Mouse (Mus musculus): Measurements from ENCODE around the gene Edil3.

Edil3 gene

DNA sequence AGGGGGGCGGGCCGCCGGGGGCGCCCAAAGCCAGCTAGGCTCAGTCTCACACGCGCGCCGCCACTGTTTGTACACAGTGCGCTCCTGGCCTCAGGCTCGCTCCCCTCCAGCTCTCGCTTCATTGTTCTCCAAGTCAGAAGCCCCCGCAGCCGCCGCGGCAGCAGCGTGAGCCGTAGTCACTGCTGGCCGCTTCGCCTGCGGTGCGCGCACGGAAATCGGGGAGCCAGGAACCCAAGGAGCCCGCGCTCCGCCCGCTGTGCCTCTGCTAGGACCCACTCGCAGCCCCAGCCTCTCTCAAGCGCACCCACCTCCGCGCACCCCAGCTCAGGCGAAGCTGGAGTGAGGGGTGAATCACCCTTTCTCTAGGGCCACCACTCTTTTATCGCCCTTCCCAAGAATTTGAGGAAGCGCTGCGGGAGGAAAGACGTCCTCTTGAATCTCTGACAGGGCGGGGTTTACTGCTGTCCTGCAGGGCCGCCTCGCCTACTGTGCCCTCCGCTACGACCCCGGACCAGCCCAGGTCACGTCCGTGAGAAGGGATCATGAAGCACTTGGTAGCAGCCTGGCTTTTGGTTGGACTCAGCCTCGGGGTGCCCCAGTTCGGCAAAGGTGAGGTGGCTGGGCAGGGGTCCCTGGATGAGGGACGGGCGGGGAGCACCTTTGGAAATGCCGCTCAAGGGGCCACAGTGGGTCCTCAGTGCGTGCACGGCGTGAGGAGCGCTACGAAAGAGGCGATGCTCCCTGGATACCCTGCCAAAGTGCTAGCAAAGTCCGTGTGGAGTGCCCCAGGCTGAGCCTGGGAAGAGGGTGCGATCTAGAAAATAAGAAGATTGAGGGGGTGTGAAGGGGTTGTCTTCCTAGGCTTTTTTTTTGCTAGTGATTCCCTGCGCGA lies at the start of gene Edil3:
TSS of gene Edil3 (plus strand) at position 33 of the 892 bp plus-strand sequence.
- DNase-seq (ENCODE audit: low spot score in 2 of 2) = no peak

DNA sequence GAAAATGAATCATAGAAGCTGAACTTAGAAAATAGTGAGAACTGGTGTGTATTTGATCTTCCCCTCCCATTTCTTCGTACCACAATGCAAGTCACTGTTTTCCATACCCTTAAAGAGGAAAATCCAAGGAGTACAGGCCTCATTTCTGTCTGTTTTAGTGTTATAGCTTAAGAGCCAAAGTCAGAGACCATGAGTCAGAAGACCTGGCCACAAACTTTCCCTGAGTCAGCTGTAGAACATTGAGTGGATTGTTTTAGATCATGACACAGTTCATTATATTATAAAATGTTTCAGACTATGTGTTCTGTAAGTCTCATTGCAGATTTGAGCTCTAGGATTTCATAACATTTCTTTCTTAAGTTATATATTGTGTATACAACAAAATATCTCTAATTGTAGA lies 22.1 kb upstream of the Edil3 start:
- DNase-seq (ENCODE audit: low spot score in 2 of 2) = no peak

DNA sequence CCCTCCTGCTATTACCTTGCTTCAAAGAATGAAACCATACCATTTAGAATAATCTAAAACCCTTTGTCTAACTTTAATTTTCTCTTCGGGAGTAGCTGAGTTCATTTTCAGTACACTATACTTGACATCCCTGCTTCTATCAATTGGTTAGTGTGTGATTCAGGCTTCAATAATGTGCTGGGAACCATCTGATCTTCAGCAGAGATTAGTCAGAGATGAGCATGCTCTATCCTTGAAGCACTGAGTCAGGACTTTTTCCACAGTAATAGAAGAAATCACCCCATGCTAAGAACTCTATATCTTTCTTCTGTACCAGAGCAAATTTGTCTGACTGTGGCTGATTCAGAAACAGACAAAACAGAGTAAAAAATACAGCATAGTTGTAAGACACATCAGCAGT lies 20.3 kb upstream of the Edil3 start:
- no peak for DNase-seq (ENCODE audit: low spot score in 2 of 2)

DNA sequence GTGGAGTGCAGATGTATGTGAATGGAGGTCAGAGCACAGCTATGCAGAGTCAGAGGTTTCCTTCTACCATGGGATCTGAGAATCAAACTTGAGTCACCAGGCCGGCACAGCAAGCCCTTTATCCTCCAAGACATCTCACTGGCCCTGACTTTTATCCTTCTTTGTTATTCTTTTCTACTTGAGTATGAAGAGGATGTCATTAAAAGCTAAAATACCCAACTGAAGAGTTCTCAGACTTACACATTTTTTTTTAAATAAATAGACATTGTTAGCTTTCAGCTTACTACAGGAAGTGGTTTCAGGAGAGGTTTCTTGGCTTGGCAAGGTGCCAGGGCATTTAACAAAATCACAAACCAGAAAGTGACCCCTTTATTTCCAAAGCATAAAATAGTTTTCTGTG lies 15.4 kb upstream of the Edil3 start:
- no peak for DNase-seq (ENCODE audit: low spot score in 2 of 2)

DNA sequence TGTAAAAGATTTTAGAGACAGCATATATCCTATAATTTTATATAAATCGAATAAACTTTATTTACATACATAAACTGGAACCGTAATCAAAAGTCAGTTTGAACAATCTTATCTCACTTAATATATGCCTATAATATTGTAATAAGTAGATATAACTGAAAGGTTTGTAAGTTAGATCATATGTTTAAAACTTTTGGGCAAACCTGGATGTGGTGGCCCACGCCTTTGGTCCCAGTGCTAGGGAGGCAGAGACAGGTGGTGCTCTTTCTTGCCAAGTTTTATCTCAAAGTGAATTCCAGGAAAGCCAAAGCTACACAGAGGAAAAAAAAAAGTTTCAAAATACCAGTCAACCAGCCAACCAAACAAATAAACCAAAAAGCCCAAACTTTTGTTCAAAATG lies 15.0 kb upstream of the Edil3 start:
- DNase-seq (ENCODE audit: low spot score in 2 of 2) = no peak

DNA sequence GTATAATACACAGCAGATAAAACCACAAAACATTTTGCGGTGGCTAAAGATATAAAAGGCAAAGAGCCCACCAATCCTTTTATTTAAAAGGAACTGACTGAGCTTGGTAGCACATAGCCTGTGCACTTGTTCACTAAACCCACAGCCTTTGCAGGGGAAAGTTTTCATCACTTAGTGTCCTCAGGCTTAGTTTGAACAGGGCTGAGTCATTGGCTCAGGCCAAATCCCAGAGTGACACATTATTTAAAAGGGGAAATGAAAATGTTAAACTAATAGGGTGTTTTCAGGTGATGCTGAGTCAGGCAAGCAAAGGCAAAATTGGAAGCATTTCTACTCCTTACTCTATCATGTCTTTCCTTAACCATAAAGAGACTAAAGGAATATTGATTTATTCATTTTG lies 11.2 kb upstream of the Edil3 start:
- no peak for DNase-seq (ENCODE audit: low spot score in 2 of 2)

DNA sequence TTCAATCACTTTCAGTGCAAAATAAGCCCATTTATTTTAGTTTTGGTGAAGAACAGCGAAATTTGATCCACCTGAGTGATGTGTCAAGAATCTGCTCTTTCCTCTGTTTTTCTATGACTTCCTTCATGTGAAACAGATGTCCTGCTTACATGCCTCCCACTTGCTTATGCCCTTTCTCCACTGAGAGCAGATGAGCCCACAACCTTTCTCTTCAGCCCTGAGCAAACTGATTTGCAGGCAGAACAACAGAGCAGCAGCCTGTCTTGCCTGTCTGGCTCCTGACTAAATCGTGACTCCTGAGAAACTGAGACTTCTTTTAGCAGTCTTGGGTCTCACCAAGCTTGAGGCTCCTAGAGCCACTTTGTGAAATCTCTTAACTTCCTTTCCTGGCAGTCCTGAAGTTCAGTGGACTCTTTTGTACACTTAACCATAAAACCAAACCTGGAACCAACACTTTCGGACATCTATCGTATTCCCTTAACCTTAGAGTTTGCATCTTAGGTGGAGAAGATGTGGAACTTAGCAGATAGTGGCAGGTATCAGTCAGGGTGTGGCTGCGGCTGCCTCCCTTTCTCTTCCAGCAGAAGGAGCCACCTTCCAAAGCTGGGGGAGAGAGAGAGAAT lies 475 bp upstream of the Edil3 start:
- DNase-seq (ENCODE audit: low spot score in 2 of 2) = no peak

DNA sequence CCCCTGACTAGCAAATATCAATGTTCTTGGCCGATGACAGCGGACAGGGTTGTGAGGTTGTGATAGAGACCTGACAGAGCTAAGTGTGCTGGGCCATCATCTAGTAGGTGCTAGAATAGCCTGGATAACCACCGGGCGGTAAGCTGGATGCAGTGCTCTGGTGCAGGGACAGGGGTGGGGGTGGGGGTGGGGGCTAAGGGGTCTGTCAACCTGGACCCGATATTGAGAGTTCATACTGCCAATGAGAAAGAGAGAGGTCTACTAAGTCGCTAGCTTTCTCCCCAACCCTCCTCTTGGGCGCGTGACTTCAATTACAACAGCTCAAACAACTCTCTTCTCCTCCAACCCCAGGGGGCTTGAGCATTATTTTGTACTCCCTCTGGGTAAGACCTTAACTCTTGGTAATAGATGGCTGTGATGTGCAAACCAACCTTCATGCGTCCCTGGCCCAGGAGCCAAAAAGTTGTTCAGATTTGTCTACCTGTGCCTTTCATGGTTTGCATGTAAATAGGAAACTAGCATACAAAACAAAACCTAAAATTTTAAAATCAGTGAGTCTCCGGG lies 1.1 kb downstream of the Edil3 start:
- no peak for DNase-seq (ENCODE audit: low spot score in 2 of 2)

DNA sequence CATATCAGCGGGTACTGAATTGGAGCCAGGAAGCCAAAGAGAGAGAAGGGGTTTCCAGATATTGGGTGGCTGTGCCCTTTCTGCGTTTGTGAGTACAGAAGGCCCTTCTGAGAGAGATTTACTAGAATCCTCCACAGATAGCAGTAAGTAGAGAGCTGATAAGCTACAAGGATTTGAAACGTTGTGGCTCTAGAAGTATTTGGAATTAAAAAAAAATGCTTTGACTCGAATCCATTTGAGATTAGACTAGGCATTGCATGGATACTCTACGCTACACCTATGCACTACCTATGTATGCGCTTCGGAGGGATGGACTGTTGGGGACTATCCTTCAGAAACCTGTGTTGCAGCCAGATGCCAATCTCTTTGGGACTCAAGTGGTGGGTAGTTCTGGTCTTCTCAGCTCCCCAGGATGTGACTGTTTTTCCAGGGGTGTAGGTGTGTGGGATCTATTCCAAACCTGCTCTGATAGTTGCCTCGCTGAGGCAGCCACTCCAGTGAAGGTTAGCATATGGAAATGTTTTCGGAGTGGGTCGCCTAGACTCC lies 1.8 kb downstream of the Edil3 start:
- DNase-seq (ENCODE audit: low spot score in 2 of 2) = no peak

DNA sequence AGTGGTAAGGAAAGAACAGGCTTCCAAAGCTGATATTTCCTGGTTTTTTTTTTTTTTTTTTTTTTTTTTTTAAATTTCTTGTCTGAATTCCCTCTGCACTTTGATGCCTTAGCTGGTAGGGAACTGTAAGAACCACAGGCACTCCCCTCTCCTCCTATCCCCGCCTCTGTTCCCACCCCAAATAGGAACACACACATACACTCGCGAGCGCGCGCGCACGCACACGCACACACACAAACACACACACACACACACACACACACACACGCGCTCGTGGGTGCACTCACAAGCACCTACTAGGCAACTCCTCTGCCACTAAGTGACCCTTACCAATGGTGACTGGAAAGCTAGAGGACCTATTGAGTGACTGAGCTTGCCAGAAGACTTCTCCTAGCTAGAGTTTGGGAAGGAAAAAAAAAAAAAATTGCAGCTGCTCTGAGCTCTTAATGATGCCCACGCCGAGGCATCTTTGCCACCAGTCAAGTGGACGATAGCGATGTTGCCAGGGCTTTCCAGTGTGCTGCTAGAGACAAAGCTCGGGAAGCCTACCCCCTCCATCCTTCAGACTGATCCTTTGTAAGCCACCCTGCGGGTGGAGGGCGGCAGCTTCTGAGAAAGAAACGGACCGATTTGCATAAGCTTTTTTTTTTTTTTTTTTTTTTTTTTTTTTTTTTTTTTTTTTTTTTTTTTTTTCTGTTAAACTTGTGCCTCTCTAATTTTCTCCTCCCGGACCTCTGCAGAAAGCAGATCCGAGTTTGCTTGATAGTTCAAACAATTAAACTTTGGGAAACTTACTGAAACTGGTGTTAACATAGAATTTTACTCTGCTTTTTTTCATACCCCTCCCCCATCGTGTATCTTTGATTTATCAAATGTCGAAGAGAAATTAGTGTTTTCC lies 2.5 kb downstream of the Edil3 start:
- no peak for DNase-seq (ENCODE audit: low spot score in 2 of 2)

DNA sequence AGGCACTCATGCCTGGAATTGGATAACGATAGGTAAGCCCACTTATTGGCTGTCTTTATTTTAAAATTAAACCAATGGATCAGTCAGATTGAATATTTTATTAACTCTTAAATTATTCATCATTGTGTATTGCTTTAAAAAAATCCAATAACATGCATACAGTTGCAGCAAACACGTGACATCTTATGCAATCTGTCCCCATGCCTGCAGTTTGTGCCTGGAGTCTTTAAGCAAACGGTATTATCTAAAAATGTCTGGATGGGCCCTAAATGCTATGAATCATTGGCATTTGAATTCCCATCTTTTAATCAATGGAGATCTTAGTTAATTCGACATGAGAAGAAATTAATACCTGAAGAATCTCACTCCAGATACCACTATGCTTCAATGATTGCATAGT lies 3.2 kb downstream of the Edil3 start:
- no peak for DNase-seq (ENCODE audit: low spot score in 2 of 2)

DNA sequence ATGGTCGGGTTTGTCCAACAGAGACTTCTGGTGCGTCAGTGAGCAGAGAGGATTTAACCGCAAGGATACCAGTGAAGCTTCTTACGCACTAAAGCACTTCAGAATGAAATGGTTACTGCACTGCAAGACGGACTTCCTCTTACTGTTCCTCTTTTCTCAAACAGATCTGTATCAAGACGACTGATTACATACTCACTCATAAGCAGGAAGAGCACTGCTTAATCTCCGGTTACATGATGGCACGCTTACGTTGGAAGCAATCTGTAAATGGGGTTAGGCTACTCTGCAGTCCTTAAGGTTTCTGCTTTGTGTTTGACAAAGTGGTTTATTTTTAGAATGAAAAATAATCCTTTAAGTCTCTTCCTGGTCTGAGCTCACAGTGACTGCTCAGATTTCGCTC lies 7.1 kb downstream of the Edil3 start:
- DNase-seq (ENCODE audit: low spot score in 2 of 2) = no peak

DNA sequence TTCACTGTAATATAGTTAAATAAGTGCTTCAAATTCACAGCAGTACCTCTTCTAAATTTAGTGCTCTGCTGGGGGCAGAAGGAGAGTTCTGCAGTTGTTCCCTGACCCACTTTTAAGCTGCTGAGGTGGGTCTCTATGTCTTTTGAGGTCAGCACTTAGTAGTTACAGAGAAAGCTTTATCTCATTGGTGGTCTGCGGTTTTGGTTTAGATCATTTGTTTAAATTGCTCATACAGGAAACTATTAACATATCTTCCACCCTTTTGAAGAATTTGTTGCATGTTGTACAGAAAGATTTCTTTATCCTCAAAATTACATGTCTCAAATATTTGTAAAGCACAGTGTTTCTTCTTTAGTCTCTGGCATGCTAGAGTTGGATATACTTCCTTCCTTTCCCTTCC lies 12.5 kb downstream of the Edil3 start:
- DNase-seq (ENCODE audit: low spot score in 2 of 2) = no peak

DNA sequence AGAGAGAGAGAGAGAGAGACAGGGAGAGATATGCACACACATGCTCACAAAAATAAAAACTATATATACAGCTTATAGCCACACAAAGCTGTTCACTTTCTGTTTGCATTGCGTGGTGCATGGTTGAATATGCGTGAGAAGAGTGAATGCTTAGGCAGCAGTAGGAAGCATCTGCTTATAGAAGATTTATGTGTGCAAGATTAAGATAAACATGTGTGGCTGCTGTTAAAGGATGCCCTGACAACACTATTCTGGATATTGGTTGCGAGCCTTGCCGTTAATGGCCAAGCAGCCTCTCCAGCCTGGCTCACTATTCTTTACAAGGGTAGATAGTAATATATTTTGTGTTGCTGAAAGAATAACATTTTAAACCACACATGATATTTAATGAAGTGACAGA lies 28.5 kb downstream of the Edil3 start:
- DNase-seq (ENCODE audit: low spot score in 2 of 2) = no peak

DNA sequence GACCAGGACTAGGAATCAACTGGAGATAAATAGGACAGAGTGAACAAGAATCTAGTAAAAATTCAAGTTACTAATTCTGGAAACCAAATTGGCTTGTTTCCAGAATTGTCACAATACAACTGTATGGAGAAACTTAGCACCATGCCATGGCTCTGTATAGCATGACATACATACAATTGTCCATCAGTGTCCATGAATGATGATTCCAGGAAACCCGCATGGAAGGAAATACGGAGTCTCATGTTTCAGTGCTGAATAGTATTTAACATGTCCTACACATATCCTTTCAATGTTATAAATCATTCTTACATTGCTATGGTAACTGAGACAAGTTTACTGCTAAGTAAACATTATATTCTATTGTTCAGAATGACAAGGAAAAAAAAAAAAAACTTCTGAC lies 58.7 kb downstream of the Edil3 start:
- DNase-seq (ENCODE audit: low spot score in 2 of 2) = no peak

DNA sequence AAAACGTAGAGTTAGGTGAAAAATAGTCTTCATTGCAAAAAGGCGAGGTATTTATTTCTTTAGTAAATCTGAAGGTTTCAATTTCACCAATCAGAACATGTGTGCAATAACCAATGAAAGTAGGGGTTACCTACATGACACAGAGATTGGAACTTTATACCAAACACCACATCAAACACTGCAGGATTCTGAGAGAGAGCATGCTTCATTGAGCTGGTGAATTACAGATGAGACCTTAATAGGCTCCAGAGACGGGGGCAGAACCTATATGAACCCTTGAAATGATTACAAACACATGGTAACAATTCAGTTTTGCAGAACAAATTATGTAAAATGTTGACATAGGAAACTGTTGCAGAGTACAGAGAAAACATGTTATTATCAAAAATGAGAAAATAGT lies 69.5 kb downstream of the Edil3 start:
- DNase-seq (ENCODE audit: low spot score in 2 of 2) = no peak

DNA sequence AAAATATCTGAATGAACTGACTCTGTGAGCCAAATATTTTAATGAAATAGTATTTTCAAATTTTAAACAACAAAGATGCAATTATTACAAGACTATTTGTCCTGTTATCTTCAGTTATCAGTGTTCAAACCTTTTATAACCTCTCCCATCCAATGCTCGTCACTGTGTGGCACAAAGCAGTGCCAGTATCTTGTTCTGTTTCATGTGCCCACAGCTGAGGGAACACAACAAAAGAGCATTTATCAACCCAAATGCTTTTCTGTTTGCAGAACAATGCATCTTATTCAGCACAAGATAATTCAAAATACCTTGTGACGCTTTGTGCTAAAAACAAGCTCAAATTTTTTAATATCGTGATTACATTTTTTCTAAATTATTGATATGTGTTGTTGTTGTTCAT lies 78.8 kb downstream of the Edil3 start:
- no peak for DNase-seq (ENCODE audit: low spot score in 2 of 2)

DNA sequence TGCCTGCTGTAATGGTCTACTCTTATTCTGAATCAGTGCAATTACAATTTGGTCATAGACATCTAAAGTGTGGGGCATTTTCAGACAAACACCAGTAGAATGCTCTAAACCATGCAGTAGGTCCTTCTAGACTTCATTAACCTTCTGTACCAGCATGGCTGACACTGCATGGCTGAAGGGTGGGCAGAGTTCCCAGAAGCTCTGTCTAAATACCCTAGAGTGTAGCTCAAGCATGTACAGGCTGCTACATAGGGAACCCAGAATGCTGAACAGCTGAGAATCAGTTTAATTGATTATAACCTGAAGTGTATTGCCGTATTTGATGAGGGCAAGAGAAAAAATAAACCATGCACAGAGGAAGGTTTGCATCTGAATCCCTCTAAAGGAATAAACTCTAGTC lies 86.1 kb downstream of the Edil3 start:
- no peak for DNase-seq (ENCODE audit: low spot score in 2 of 2)

DNA sequence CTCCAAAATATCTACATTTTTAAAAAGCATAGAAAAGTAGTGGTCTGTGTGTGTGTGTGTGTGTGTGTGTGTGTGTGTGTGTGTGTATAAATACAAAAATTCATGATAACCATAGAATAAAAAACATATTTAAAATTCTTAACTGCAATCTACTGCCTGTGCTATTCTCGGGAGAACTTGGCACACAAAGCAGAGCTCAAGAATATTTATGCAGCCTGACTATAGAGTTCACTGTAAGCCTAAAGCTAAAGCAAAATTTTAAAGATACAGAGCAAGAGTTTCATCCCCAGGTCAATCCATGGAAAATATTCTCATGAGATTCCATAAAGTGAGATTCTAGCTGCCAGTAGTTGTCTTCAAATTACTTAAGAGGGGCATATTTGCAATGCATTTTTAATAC lies 86.9 kb downstream of the Edil3 start:
- DNase-seq (ENCODE audit: low spot score in 2 of 2) = no peak

DNA sequence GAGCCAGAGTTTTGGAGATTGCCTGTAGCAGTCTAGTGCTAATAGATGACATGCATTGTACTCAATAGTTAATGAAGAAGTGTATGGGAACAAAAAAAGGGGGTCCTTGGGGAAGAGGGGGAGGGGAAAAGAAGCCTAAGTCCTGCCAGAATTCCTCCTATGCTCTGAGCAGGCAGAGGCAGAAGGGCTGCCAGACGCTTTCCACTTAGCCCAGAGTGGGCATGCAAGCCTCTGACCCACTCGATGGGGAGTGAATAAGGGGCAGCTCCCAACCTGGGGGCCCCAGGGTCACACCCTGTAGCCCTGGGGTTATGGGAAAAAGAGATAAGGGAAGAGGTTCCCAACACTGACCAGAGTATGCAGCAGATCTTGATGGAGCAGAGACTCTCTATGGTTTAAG lies 95.2 kb downstream of the Edil3 start:
- DNase-seq (ENCODE audit: low spot score in 2 of 2) = no peak

DNA sequence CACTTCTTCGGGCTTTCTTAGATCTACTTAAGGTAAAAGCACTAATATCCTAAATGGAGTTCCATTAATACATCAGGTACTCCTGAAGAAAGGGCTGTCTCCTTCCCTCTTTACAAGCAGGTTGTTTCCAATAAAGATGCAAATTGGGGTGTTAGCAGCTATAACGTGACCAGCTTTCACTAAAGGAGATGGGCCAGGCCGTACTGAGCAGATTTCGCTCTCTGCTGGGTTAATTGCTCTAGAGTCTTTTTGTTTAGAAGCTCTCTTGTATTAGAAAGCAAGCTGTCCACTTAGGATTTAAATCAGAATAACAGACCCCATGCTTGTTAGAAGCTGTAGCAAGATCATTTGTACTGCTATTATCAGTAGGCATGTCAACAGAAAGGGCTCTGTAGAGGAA lies 108.4 kb downstream of the Edil3 start:
- no peak for DNase-seq (ENCODE audit: low spot score in 2 of 2)

DNA sequence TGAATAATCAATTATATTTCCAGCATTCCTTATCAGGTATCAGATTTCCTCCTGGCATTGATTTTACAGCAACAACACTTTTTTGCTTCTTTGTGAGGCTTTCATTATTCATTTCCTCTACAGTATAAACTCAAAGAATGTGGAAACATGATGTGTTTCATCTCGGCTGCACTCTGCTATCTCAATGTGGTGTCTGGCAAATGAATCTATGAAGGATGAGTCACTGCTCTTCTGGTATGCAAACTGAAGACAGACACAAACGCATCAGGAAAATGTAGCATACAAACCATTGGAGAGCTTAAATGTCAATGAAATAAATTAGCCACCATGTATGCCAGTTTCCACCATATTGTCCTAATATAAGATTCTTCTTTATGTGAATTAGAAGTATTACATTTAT lies 117.3 kb downstream of the Edil3 start:
- DNase-seq (ENCODE audit: low spot score in 2 of 2) = no peak
